Comparison of ENCODE assay signal across 16 mouse cellular contexts in the genomic region with DNA sequence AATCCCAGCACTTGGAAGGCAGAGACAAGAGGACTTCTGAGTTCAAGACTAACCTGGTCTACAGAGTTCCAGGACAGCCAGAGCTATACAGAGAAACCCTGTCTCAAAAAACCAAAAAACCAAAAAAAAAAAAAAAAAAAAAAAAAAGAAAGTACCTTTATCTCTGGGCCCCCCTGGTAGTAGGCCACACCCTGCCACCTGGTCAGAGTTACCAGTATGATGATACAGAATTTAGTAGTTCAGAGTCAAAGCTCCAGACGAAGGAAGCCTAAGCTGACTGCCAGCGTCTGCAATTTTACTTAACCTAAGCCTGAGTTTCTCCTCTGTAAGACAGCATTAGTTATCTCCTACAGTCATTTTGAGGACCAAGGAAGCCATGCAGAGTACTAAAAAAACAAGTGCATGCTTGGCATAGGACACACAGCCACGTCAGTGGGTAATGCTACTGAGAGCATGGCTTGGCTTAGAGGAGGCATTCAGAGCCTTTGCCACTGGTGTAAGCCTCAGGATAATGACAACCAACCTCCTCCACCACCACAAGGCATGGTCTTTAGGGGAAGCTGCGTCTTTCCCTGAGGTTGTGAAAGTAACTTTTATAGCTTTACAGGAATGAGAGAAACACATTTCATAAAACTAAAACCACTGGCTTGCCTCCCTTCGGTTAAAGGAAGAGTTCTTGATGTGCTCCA. TPM values are rescaled to one million over a fixed set of nuclear protein-coding genes. Genes with fewer than 3 reads are reported as not detected.
DNase-seq lines count a peak whose midpoint lies in the region; ATAC-seq and TF ChIP-seq lines count a peak whose summit lies in the region.
"Had no signal": no experiment of that assay in that cellular context is flagged by ENCODE, and none has a peak within 500 bp of the region (broad histone marks: within the 10 kb centered on the region; RNA-seq: fewer than 3 reads in every experiment).

No protein-coding gene starts in this region.

- H3K9me3 ChIP-seq in heart, postnatal 0 days (replicated peaks; ENCODE audit: control insufficient read depth, low read length) = no peaks in the 10 kb centered on the region
- H3K9me3 ChIP-seq in liver, embryonic 13.5 days (replicated peaks) = no peaks in the 10 kb centered on the region
- H3K9me3 ChIP-seq: embryonic facial prominence, embryonic 12.5 days; midbrain, embryonic 13.5 days had no signal

- no peak overlapping the region for H3K9ac ChIP-seq in heart, postnatal 0 days (replicated peaks; ENCODE audit: low read depth, low read length)
- H3K9ac ChIP-seq in heart, adult 2 months (ENCODE audit: low read depth, low read length) = no peak overlapping the region
- H3K9ac ChIP-seq in liver, embryonic 13.5 days = peak overlapping the region; percentile 54
- H3K9ac ChIP-seq: embryonic facial prominence, embryonic 12.5 days; midbrain, embryonic 13.5 days had no signal

- no peak for ATAC-seq in heart, postnatal 0 days (ENCODE audit: insufficient read depth, low read depth)
- peak; percentile 82 for ATAC-seq in liver, embryonic 13.5 days (ENCODE audit: low read depth)
- ATAC-seq in monocyte, adult 5-6 weeks (replicated peaks; ENCODE audit: insufficient number of reproducible peaks, low FRiP score, low TSS enrichment, poor library complexity, severe bottlenecking) = no peak
- ATAC-seq: forebrain, embryonic 14.5 days; lung, postnatal 0 days; midbrain, embryonic 13.5 days had no signal

- H3K27ac ChIP-seq in heart, postnatal 0 days (ENCODE audit: low read depth) = 0 out of 2 replicates have a peak overlapping the region, but pooled peaks have one; percentile 23
- no peak overlapping the region for H3K27ac ChIP-seq in heart, adult 2 months
- peak overlapping the region; percentile 63 for H3K27ac ChIP-seq in liver, embryonic 13.5 days
- H3K27ac ChIP-seq: embryonic facial prominence, embryonic 12.5 days; kidney, postnatal 0 days; midbrain, embryonic 13.5 days had no signal

- no peak for TF ChIP-seq POLR2A in heart, adult 2 months (IDR thresholded peaks at IDR 0.05; ENCODE audit: insufficient read depth, low read depth, low read length)

- H3K4me2 ChIP-seq in heart, postnatal 0 days (ENCODE audit: low read depth, low read length) = no peak overlapping the region
- peak overlapping the region; percentile 51 for H3K4me2 ChIP-seq in liver, embryonic 13.5 days
- H3K4me2 ChIP-seq: embryonic facial prominence, embryonic 12.5 days; midbrain, embryonic 13.5 days had no signal

- no peak for DNase-seq in heart, postnatal 0 days (ENCODE audit: low spot score)
- DNase-seq in heart, adult 2 months = no peak
- DNase-seq in c-Kit-positive CD71-positive TER-119-positive erythroid progenitor cells, embryonic 14.5 days (ENCODE audit: low spot score) = peak; percentile 52
- peak; percentile 44 for DNase-seq in liver, embryonic 13.5 days
- DNase-seq in adrenal gland, postnatal 14 days = no peak
- no peak for DNase-seq in right cerebral cortex, postnatal 36 days (ENCODE audit: low spot score in 2 of 2)
- DNase-seq: cerebellum, postnatal 10 days; heart, postnatal 36 days; layer of hippocampus, adult 9-11 months; right cerebral cortex, postnatal 25 days had no signal

- peaks cover 5% of the 10 kb centered on the region for H3K79me2 ChIP-seq in heart, adult 2 months (replicated peaks; ENCODE audit: control insufficient read depth, insufficient read depth, low read length)

- intact Hi-C loops in heart, adult 2 months (cut with DNase I) = no loop called here

- no peak overlapping the region for H3K4me3 ChIP-seq in heart, postnatal 0 days (ENCODE audit: low read depth, low read length)
- no peak overlapping the region for H3K4me3 ChIP-seq in heart, adult 2 months
- peak overlapping the region; percentile 14; the same call in 1 of the 2 replicates for H3K4me3 ChIP-seq in liver, embryonic 13.5 days (replicated peaks)
- H3K4me3 ChIP-seq: embryonic facial prominence, embryonic 12.5 days; midbrain, embryonic 13.5 days had no signal

- no peak for TF ChIP-seq EP300 in heart, postnatal 0 days (IDR thresholded peaks at IDR 0.05; ENCODE audit: low read depth)
- no peak for TF ChIP-seq EP300 in heart, adult 2 months (IDR thresholded peaks at IDR 0.05; ENCODE audit: insufficient read depth, low read depth, low read length)

- peaks cover 27% of the 10 kb centered on the region for H3K4me1 ChIP-seq in heart, postnatal 0 days (ENCODE audit: control insufficient read depth, insufficient read depth)
- peaks cover 13% of the 10 kb centered on the region for H3K4me1 ChIP-seq in heart, adult 2 months (ENCODE audit: control insufficient read depth, insufficient read depth, low read length)
- H3K4me1 ChIP-seq in liver, embryonic 13.5 days (replicated peaks) = peaks cover 41% of the 10 kb centered on the region

- no peak for TF ChIP-seq CTCF in heart, postnatal 0 days (IDR thresholded peaks at IDR 0.05; ENCODE audit: low read depth)
- no peak for TF ChIP-seq CTCF in heart, adult 2 months (IDR thresholded peaks at IDR 0.05)

- H3K27me3 ChIP-seq in heart, postnatal 0 days (ENCODE audit: control insufficient read depth, insufficient read depth, low read length) = no peaks in the 10 kb centered on the region
- H3K27me3 ChIP-seq in heart, adult 2 months (ENCODE audit: control insufficient read depth, insufficient read depth, low read length) = no peaks in the 10 kb centered on the region
- no peaks in the 10 kb centered on the region for H3K27me3 ChIP-seq in liver, embryonic 13.5 days
- H3K27me3 ChIP-seq: embryonic facial prominence, embryonic 12.5 days; midbrain, embryonic 13.5 days had no signal

- 61% methylated on average over 5 of the region's 5 CpGs for whole genome bisulfite sequencing in heart, postnatal 0 days
- 49% methylated on average over 5 of the region's 5 CpGs for WGBS in heart, adult 2 months
- 50% methylated on average over 5 of the region's 5 CpGs for WGBS in liver, embryonic 13.5 days (ENCODE audit: insufficient replicate concordance)

- H3K36me3 ChIP-seq in heart, postnatal 0 days (replicated peaks; ENCODE audit: control insufficient read depth, insufficient read depth, low read length) = peaks cover 56% of the 10 kb centered on the region
- peaks cover 51% of the 10 kb centered on the region for H3K36me3 ChIP-seq in heart, adult 2 months (ENCODE audit: control insufficient read depth, insufficient read depth, low read length)
- H3K36me3 ChIP-seq in liver, embryonic 13.5 days = peaks cover 60% of the 10 kb centered on the region

RNA-seq across cellular contexts. Expression of a gene that starts 29.0 kb away (rescaled TPM):
- 22.5 and 31.9 TPM in 2 replicates for total RNA-seq in heart, postnatal 0 days (2014; rRNA removed; ENCODE audit: low replicate concordance)
- polyA plus RNA-seq in heart, postnatal 0 days (2015; fragmentation: Nextera tagmentation; extraction: Ambion mirVana) = 30.4 and 32.4 TPM in 2 replicates
- total RNA-seq in heart, adult 2 months (2021) = 10 to 100 TPM; 61.5 to 61.7 TPM
- polyA plus RNA-seq in heart, adult 2 months (2012; rRNA removed) = 29.4 and 44.2 TPM in 2 replicates
- 25.4 and 28.5 TPM in 2 replicates for polyA plus RNA-seq in liver, embryonic 13.5 days (2015; fragmentation: Nextera tagmentation; extraction: Ambion mirVana)
- total RNA-seq in monocyte, adult 5-6 weeks (2017) = 61.3 to 87.8 TPM (median 69.4 TPM) in 3 replicates
- 116 and 124 TPM in 2 replicates for total RNA-seq in adrenal gland, postnatal 14 days (2021)

Comparison
In these comparisons a context has a peak if more than half of its experiments do, and no peak if none do; other contexts are left out.
1. DNase-seq: peak in c-Kit-positive CD71-positive TER-119-positive erythroid progenitor cells, embryonic 14.5 days (single experiment) and liver, embryonic 13.5 days (single experiment); none in heart, postnatal 0 days (single experiment), heart, adult 2 months (0 of 2), adrenal gland, postnatal 14 days (single experiment) and right cerebral cortex, postnatal 36 days (0 of 2).